10 mouse cellular contexts compared by ENCODE assay signal in the genomic region with DNA sequence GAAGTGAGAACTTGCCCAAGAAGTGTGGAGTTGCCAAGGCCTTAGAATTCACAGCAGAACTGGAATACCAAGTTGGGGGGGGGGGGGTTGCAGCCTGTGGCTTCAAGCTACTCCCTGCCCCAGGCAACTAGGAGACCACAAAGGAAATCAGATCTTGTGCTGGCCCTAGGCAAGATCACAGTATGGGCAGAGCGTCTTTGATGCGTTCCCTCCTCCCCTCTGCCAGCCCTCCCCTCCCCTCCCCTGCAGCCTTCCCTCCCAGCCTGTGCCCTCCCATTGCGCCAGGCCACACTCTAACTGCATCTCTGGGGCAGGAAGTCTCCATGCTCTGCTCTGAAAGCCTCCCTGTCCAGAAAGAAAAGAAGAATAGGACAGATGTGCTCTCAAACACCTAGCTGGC.
"Had no signal": no experiment of that assay in that cellular context is flagged by ENCODE, and none has a peak within 500 bp of the region (broad histone marks: within the 10 kb centered on the region; RNA-seq: fewer than 3 reads in every experiment).

No protein-coding gene starts in this region.

- H3K27me3 ChIP-seq: liver, embryonic 13.5 days; lung, embryonic 15.5 days had no signal

- H3K36me3 ChIP-seq: liver, embryonic 13.5 days; lung, embryonic 15.5 days had no signal

- ATAC-seq: liver, postnatal 0 days had no signal

- H3K4me1 ChIP-seq: liver, embryonic 13.5 days; lung, embryonic 15.5 days had no signal

- H3K9me3 ChIP-seq: liver, embryonic 13.5 days; lung, embryonic 15.5 days had no signal

- H3K4me3 ChIP-seq: liver, embryonic 13.5 days; lung, embryonic 15.5 days had no signal

- DNase-seq: kidney, adult 11 months; kidney, adult 9 months; kidney, postnatal 36 days; layer of hippocampus, adult 9-11 months; liver, embryonic 13.5 days; liver, postnatal 0 days; lung, postnatal 14 days; right cerebral cortex, adult 18-20 months; thymus, postnatal 25 days had no signal
